Mouse (Mus musculus): ENCODE results near the gene Rpl37. TPM values are rescaled to one million over a fixed set of nuclear protein-coding genes. Genes with fewer than 3 reads are reported as not detected.

Rpl37 gene
- polyA plus RNA-seq, 1 experiment from 2014 or later, result 412 TPM

- Histone ChIP-seq H3K4me2 (ENCODE audit: low read depth, low read length) (no peak overlapping the region), H3K27me3 (ENCODE audit: insufficient read depth, low read length) (no peaks in the 10 kb centered on the region), H3K4me3 (ENCODE audit: low read depth, low read length) (no peak overlapping the region), H3K4me1 (ENCODE audit: insufficient read depth) (no peaks in the 10 kb centered on the region), H3K27ac (ENCODE audit: low read depth) (no peak overlapping the region), H3K9me3 (ENCODE audit: low read length) (0 out of 2 replicates have a peak, but pooled peaks cover 2% of the 10 kb centered on the region), H3K9ac (replicated peaks) (no peak overlapping the region), H3K36me3 (replicated peaks; ENCODE audit: insufficient read depth, low read length) (peaks cover 9% of the 10 kb centered on the region; the same call in 1 of the 2 replicates)
- DNase-seq, result no peak
- 74% methylated on average over 11 of the region's 11 CpGs for WGBS (ENCODE audit: insufficient replicate concordance)
- no peak for ATAC-seq
- TF ChIP-seq EP300 (IDR thresholded peaks at IDR 0.05; ENCODE audit: low read depth) (no peak), CTCF (IDR thresholded peaks at IDR 0.05; ENCODE audit: low read depth) (no peak)
These were observed 20.7 kb upstream of the Rpl37 start for GRCm38 (mm10) chr15:5095534-5096301.

GRCm38 (mm10) chr15:5097376-5097775 is 19.1 kb upstream of the Rpl37 start:
- H3K27ac ChIP-seq (ENCODE audit: low read depth), result no peak overlapping the region
- TF ChIP-seq EP300 (IDR thresholded peaks at IDR 0.05; ENCODE audit: low read depth) (peak; percentile 53), CTCF (IDR thresholded peaks at IDR 0.05; ENCODE audit: low read depth) (no peak)
- no peaks in the 10 kb centered on the region for H3K27me3 ChIP-seq (ENCODE audit: insufficient read depth, low read length)
- no peaks in the 10 kb centered on the region for H3K4me1 ChIP-seq (ENCODE audit: insufficient read depth)
- H3K4me2 ChIP-seq (ENCODE audit: low read depth, low read length), result no peak overlapping the region
- DNase-seq (no peak), ATAC-seq (0 out of 2 replicates have a peak, but pooled peaks have one; percentile 13)
- H3K36me3 ChIP-seq (replicated peaks; ENCODE audit: insufficient read depth, low read length), result peaks cover 11% of the 10 kb centered on the region; the same call in 1 of the 2 replicates
- whole genome bisulfite sequencing (ENCODE audit: insufficient replicate concordance), result 71% methylated on average over 1 of the region's 1 CpGs
- H3K9ac ChIP-seq (replicated peaks), result no peak overlapping the region
- H3K9me3 ChIP-seq (ENCODE audit: low read length), result 0 out of 2 replicates have a peak, but pooled peaks cover 2% of the 10 kb centered on the region
- H3K4me3 ChIP-seq (ENCODE audit: low read depth, low read length), result no peak overlapping the region

- Histone ChIP-seq H3K9me3 (ENCODE audit: low read length) (no peaks in the 10 kb centered on the region), H3K27me3 (ENCODE audit: insufficient read depth, low read length) (no peaks in the 10 kb centered on the region), H3K4me2 (ENCODE audit: low read depth, low read length) (no peak overlapping the region), H3K36me3 (replicated peaks; ENCODE audit: insufficient read depth, low read length) (peaks cover 24% of the 10 kb centered on the region; the same call in 1 of the 2 replicates), H3K27ac (ENCODE audit: low read depth) (no peak overlapping the region), H3K4me3 (ENCODE audit: low read depth, low read length) (no peak overlapping the region), H3K9ac (replicated peaks) (no peak overlapping the region), H3K4me1 (ENCODE audit: insufficient read depth) (no peaks in the 10 kb centered on the region)
- ATAC-seq, result no peak
- DNase-seq, result no peak
- TF ChIP-seq CTCF (IDR thresholded peaks at IDR 0.05; ENCODE audit: low read depth) (no peak), EP300 (IDR thresholded peaks at IDR 0.05; ENCODE audit: low read depth) (no peak)
- WGBS (ENCODE audit: insufficient replicate concordance), result 88% methylated on average over 4 of the region's 4 CpGs
These were observed 14.1 kb upstream of the Rpl37 start for GRCm38 (mm10) chr15:5102312-5102711.

GRCm38 (mm10) chr15:5105891-5106290 is 10.6 kb upstream of the Rpl37 start:
- ATAC-seq (no peak), DNase-seq (no peak)
- Histone ChIP-seq H3K36me3 (replicated peaks; ENCODE audit: insufficient read depth, low read length) (peaks cover 16% of the 10 kb centered on the region; the same call in 1 of the 2 replicates), H3K4me2 (ENCODE audit: low read depth, low read length) (no peak overlapping the region), H3K27ac (ENCODE audit: low read depth) (no peak overlapping the region), H3K9ac (replicated peaks) (no peak overlapping the region), H3K4me1 (ENCODE audit: insufficient read depth) (0 out of 2 replicates have a peak, but pooled peaks cover 2% of the 10 kb centered on the region), H3K27me3 (ENCODE audit: insufficient read depth, low read length) (no peaks in the 10 kb centered on the region), H3K4me3 (ENCODE audit: low read depth, low read length) (no peak overlapping the region), H3K9me3 (ENCODE audit: low read length) (no peaks in the 10 kb centered on the region)
- 76% methylated on average over 6 of the region's 6 CpGs for WGBS (ENCODE audit: insufficient replicate concordance)
- TF ChIP-seq EP300 (IDR thresholded peaks at IDR 0.05; ENCODE audit: low read depth), result no peak
- TF ChIP-seq CTCF (IDR thresholded peaks at IDR 0.05; ENCODE audit: low read depth), result no peak

GRCm38 (mm10) chr15:5106293-5106692 is 10.2 kb upstream of the Rpl37 start:
- ATAC-seq (0 out of 2 replicates have a peak, but pooled peaks have one; percentile 31), DNase-seq (no peak)
- H3K4me3 ChIP-seq (ENCODE audit: low read depth, low read length), result no peak overlapping the region
- 0 out of 2 replicates have a peak, but pooled peaks cover 2% of the 10 kb centered on the region for H3K4me1 ChIP-seq (ENCODE audit: insufficient read depth)
- 33% methylated on average over 2 of the region's 2 CpGs for WGBS (ENCODE audit: insufficient replicate concordance)
- no peak overlapping the region for H3K27ac ChIP-seq (ENCODE audit: low read depth)
- TF ChIP-seq EP300 (IDR thresholded peaks at IDR 0.05; ENCODE audit: low read depth), result no peak
- peak; percentile 56 for TF ChIP-seq CTCF (IDR thresholded peaks at IDR 0.05; ENCODE audit: low read depth)
- H3K9me3 ChIP-seq (ENCODE audit: low read length), result no peaks in the 10 kb centered on the region
- no peak overlapping the region for H3K9ac ChIP-seq (replicated peaks)
- H3K4me2 ChIP-seq (ENCODE audit: low read depth, low read length), result peak overlapping the region; percentile 68; the same call in 1 of the 2 replicates
- peaks cover 16% of the 10 kb centered on the region; the same call in 1 of the 2 replicates for H3K36me3 ChIP-seq (replicated peaks; ENCODE audit: insufficient read depth, low read length)
- no peaks in the 10 kb centered on the region for H3K27me3 ChIP-seq (ENCODE audit: insufficient read depth, low read length)
